Mouse (Mus musculus) midbrain, embryonic 13.5 days (tissue): ENCODE results near the gene Cdh6. TPM values are rescaled to one million over a fixed set of nuclear protein-coding genes. Genes with fewer than 3 reads are reported as not detected.

ENCODE experiments used
- ATAC-seq: fragments of 200-750 bp; cut with Nextera tagmentation; 2 replicates; pipeline ENCODE4 v1.8.0; 2017; ENCODE audit warnings: mild to moderate bottlenecking, moderate TSS enrichment, moderate library complexity
- H3K27ac ChIP-seq: fragments of 300-500 bp; sonication (generic); 2 replicates; pipeline ENCODE4 v1.5.1; 2015; ENCODE audit warnings: inconsistent platforms, mild to moderate bottlenecking, moderate library complexity
- H3K27me3 ChIP-seq: fragments of 300-500 bp; sonication (generic); 2 replicates; pipeline ENCODE4 v1.6.1; 2015; ENCODE audit warnings: mild to moderate bottlenecking, inconsistent platforms
- H3K36me3 ChIP-seq: fragments of 300-500 bp; sonication (generic); 2 replicates; pipeline ENCODE4 v1.6.1; 2015; ENCODE audit warnings: mild to moderate bottlenecking, inconsistent platforms
- H3K4me1 ChIP-seq: fragments of 300-500 bp; sonication (generic); replicated peaks from 2 replicates; pipeline ENCODE4 v1.6.1; 2015; ENCODE audit warnings: inconsistent platforms
- H3K4me2 ChIP-seq: fragments of 300-500 bp; sonication (generic); replicated peaks from 2 replicates; pipeline ENCODE4 v1.6.1; 2015; ENCODE audit warnings: moderate library complexity, mild to moderate bottlenecking, inconsistent platforms
- H3K4me3 ChIP-seq: fragments of 300-500 bp; sonication (generic); replicated peaks from 2 replicates; pipeline ENCODE4 v1.5.1; 2015; ENCODE audit warnings: mild to moderate bottlenecking, inconsistent platforms
- H3K9ac ChIP-seq: fragments of 300-500 bp; sonication (generic); replicated peaks from 2 replicates; pipeline ENCODE4 v1.6.1; 2015; ENCODE audit warnings: mild to moderate bottlenecking, inconsistent platforms
- H3K9me3 ChIP-seq: fragments of 300-500 bp; sonication (generic); 2 replicates; pipeline ENCODE4 v1.6.1; 2016; ENCODE audit warnings: mild to moderate bottlenecking, inconsistent platforms
- WGBS: fragments of 180-500 bp; shearing (Covaris S2); methylation state at CpG from one replicate; pipeline ENCODE4 v1.1.7; 2015; 5-methylcytosine and 5-hydroxymethylcytosine counted together
- polyA plus RNA-seq: library from polyadenylated mRNA; unstranded; fragments of >200 nt; fragmentation: Nextera tagmentation; extraction: Ambion mirVana; gene quantifications from 2 replicates; pipeline ENCODE4 v1.2.1, GENCODE M21; 2015

Gene Cdh6
- polyA plus RNA-seq: 8.7 and 10.2 TPM in 2 replicates

DNA sequence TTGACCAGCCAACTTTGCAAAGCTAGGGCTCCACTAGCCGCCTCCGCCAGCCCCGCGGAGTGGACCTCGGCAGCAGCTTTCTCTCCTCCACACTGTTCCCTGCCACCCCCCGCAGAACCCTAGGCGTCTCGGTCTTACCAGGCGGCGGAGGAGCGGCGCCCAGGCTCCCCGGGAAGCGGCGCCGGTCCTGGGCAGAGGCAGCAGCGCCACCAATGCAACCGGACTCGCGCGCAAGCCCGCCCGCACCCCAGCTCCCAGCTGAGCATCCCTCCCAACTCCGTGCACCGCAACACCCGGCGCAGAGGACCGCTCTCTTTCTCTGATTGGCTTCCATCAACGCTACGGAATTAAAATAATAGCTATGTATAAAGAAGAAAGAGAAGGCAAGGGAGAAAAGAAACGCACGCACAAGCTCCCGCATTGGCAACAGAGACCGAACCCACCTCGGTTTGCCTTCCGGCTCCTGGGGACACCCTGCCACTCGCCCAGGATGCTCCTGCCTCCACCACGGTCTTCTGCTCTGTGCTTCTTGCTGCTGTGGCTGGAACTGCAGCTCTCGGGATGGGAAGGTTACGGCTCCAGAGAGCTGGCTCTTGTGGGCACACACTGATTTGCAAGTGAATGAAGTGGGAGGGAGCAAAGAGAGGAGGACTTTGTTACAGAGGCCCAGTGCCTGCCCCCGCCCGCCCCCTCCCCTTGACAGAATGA, at the start of gene Cdh6:
TSS of gene Cdh6 (minus strand) at position 605 of the 708 bp plus-strand sequence.
- peaks cover 24% of the 10 kb centered on the region for H3K27me3 ChIP-seq
- WGBS: 1% methylated on average over 42 of the region's 42 CpGs
- H3K4me2 ChIP-seq: peak within 1 kb of the TSS; percentile 87
- ATAC-seq: peak; percentile 95
- H3K36me3 ChIP-seq: no peaks in the 10 kb centered on the region
- H3K4me1 ChIP-seq: peaks cover 30% of the 10 kb centered on the region
- peak within 1 kb of the TSS; percentile 86 for H3K27ac ChIP-seq
- H3K4me3 ChIP-seq: peak within 1 kb of the TSS; percentile 69
- H3K9ac ChIP-seq: peak within 1 kb of the TSS; percentile 78
- H3K9me3 ChIP-seq: no peaks in the 10 kb centered on the region

DNA sequence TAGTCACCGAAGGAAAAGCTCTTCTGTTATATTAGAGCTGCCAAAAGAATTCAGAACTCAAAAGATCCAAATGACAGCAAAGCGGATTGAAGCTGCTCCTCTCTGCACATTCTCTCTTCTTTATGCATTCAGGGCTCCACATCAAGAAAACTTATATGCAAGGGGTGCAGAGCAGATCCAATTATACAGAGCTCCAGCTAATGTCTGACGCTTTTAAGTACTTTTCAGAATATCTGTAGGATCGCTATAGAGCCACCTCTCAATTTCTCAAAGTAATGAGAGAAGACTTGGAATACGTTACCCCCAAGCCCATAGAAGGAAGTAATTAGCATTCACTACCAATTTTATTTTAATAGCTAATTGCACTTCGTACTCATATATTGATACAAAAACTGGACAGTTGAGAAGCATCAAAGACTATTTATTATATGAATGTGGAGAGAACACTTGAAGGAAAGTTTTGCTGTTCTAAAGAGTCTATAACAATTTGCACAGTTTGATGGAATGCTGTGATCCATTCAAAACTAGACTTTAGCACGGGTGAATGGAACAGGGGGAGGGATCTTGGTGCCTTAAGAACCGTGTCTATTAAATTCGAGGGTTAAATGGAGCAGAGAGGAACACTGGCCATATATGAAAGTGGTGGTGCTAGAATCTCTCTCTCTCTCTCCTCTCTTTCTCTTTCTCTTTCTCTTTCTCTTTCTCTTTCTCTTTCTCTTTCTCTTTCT, 46.4 kb upstream of the Cdh6 start:
- ATAC-seq: no peak
- 37% methylated on average over 9 of the region's 9 CpGs for WGBS

DNA sequence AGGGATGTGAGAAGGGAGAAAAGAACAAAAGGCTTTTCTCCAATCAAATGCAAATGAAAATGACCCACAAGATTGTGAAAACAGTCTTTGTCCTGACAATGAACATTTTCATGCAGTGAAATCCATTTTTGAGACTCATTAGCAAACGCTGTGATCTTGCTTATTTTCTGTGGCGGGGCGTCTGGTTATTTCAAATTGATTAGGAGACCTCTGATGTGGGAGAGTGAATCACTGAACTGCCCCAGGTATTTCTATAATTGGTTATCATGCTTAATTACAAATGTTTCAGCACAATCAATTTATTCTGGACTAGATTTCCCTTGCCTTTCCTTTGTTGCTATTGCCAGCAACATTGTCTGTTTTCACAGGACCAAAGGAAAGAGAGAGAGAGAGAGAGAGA, 44.3 kb upstream of the Cdh6 start:
- Histone ChIP-seq H3K36me3 (no peaks in the 10 kb centered on the region), H3K9ac (no peak overlapping the region), H3K9me3 (no peaks in the 10 kb centered on the region), H3K4me1 (peaks cover 16% of the 10 kb centered on the region), H3K4me3 (no peak overlapping the region), H3K27me3 (peaks cover 2% of the 10 kb centered on the region; the same call in 1 of the 2 replicates), H3K4me2 (no peak overlapping the region), H3K27ac (no peak overlapping the region)
- WGBS: 31% methylated on average over 3 of the region's 3 CpGs
- ATAC-seq: no peak

More for the DNA sequence above, 46.4 kb upstream of the Cdh6 start:
- peaks cover 2% of the 10 kb centered on the region; the same call in 1 of the 2 replicates for H3K27me3 ChIP-seq
- H3K27ac ChIP-seq: no peak overlapping the region
- H3K4me2 ChIP-seq: no peak overlapping the region
- H3K4me1 ChIP-seq: peaks cover 14% of the 10 kb centered on the region
- H3K36me3 ChIP-seq: no peaks in the 10 kb centered on the region
- H3K4me3 ChIP-seq: no peak overlapping the region
- no peak overlapping the region for H3K9ac ChIP-seq
- no peaks in the 10 kb centered on the region for H3K9me3 ChIP-seq

DNA sequence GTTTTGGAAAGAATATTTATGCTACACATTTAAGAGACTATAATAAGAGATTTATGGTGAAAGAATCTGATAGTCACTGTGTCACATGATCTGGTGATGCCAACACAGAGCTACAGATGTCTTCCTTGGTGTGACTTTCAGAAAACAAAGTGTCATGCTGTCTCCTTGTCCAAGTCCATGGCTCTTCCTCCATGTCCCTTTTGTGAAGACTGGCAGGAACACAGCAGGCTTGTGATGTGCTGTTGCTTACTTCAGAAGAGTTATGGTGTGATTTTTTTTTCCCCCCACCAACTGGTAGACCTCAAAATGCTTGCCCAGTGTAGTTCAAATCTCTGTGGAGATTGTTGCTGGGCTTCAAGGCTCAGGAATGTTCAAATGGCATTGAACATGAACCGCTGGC, 43.7 kb upstream of the Cdh6 start:
- Histone ChIP-seq H3K4me2 (no peak overlapping the region), H3K27me3 (peaks cover 2% of the 10 kb centered on the region; the same call in 1 of the 2 replicates), H3K9ac (no peak overlapping the region), H3K9me3 (no peaks in the 10 kb centered on the region), H3K36me3 (no peaks in the 10 kb centered on the region), H3K4me1 (peaks cover 20% of the 10 kb centered on the region), H3K4me3 (no peak overlapping the region), H3K27ac (no peak overlapping the region)
- ATAC-seq: no peak
- 36% methylated on average over 1 of the region's 1 CpGs for WGBS

DNA sequence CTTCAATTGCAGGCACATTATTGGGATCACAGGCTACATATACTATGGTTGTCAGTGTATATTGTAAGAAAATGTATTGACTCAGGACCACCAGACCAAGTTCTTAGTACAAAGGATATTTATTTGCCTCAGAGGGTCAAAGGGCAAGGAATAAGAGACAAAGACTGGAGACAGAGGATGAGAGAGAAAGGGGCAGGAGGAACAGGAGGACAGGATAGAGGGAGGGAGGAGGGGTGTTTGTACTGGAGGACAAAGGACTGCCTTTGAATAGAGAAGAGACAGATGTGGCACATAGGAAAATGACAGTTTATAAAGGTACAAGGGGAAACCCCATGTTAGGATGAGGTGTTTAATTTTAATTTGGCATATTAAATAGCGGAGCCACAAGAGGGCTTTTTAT, 39.5 kb upstream of the Cdh6 start:
- H3K9me3 ChIP-seq: no peaks in the 10 kb centered on the region
- no peak overlapping the region; the same call in 1 of the 2 replicates for H3K27ac ChIP-seq
- ATAC-seq: no peak
- no peaks in the 10 kb centered on the region for H3K27me3 ChIP-seq
- WGBS: 29% methylated on average over 1 of the region's 1 CpGs
- H3K4me2 ChIP-seq: no peak overlapping the region
- peaks cover 21% of the 10 kb centered on the region for H3K4me1 ChIP-seq
- no peak overlapping the region for H3K4me3 ChIP-seq
- H3K36me3 ChIP-seq: no peaks in the 10 kb centered on the region
- no peak overlapping the region for H3K9ac ChIP-seq

DNA sequence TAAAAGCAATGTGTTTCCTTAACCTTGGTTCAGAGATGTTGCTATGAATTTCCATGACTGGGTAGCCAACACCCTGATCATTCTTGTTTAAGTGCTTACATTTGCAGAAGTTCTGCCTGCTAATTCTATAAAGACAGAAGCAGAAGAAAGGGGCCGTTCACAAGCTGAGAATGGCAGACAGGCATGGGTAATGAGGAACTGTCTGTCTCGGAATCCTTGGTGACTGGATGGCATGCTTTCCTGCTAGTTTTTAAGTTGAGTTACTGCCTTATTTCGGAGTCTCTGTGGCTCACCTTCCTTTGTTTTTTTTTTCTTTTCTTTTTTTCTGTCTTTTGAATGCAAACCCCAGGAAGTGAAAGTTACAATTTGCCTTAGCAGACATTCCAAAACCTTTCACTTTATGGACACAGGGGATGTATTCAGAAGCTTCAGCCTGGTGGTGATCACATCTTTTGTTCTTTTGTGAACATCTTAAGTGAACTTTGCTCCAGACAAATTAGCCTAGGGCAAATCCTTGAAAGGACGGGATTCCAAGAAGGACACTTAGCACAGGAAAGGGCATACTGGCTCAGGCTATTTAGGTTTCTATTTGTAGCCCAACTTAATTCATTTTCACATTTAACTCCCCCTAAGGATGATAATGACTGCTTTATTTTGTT, 38.7 kb upstream of the Cdh6 start:
- H3K27me3 ChIP-seq: no peaks in the 10 kb centered on the region
- H3K4me1 ChIP-seq: peaks cover 15% of the 10 kb centered on the region
- H3K27ac ChIP-seq: no peak overlapping the region
- H3K4me3 ChIP-seq: no peak overlapping the region
- WGBS: 9% methylated on average over 4 of the region's 4 CpGs
- no peaks in the 10 kb centered on the region for H3K9me3 ChIP-seq
- no peak overlapping the region for H3K4me2 ChIP-seq
- no peak for ATAC-seq
- no peak overlapping the region for H3K9ac ChIP-seq
- no peaks in the 10 kb centered on the region for H3K36me3 ChIP-seq

DNA sequence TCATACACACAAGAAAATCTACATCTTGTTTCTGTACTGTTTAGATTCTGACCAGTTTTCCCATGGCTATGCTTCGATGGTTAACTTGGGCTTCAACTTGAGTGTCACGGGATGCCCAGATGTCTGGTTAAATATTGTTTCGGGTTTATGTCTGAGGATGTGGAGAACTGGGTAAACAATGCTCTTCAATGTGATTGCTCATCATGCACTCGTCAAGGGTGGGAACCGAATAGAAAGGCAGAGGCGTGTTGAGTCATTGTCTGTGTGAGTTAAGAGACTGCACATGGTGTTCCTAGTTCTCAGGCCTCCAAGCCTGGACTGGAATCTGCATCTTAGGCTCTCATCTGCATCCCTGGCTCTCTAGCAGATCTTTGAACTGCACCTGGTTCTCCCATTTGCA, 36.7 kb upstream of the Cdh6 start:
- peaks cover 9% of the 10 kb centered on the region for H3K4me1 ChIP-seq
- H3K27me3 ChIP-seq: no peaks in the 10 kb centered on the region
- H3K4me2 ChIP-seq: no peak overlapping the region
- 94% methylated on average over 6 of the region's 6 CpGs for WGBS
- no peak overlapping the region for H3K4me3 ChIP-seq
- no peaks in the 10 kb centered on the region for H3K9me3 ChIP-seq
- H3K9ac ChIP-seq: no peak overlapping the region
- H3K36me3 ChIP-seq: no peaks in the 10 kb centered on the region
- no peak for ATAC-seq
- H3K27ac ChIP-seq: no peak overlapping the region

DNA sequence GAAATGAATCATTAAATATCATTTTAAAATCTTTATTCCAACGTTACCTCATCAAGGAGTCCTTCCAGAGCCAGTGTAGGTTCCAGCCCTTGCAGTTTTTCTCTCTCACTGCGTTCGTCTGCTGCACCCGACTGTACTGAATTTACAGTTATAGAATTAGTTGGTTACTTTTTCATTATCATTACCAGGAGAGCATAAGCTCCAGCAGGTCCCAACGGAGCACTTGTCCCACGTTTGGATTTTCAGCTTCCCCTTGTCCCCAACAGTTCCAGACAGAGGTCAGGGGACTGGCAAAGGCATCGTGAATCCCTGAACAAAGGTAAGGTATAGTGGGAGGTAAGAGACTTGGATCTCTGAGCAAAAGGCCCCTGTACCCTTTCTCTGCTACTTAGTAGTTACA, 35.2 kb upstream of the Cdh6 start:
- no peak for ATAC-seq
- H3K4me2 ChIP-seq: no peak overlapping the region
- H3K4me3 ChIP-seq: no peak overlapping the region
- 84% methylated on average over 7 of the region's 7 CpGs for WGBS
- no peak overlapping the region for H3K9ac ChIP-seq
- peaks cover 9% of the 10 kb centered on the region for H3K4me1 ChIP-seq
- no peak overlapping the region for H3K27ac ChIP-seq
- no peaks in the 10 kb centered on the region for H3K27me3 ChIP-seq
- no peaks in the 10 kb centered on the region for H3K9me3 ChIP-seq
- H3K36me3 ChIP-seq: no peaks in the 10 kb centered on the region

DNA sequence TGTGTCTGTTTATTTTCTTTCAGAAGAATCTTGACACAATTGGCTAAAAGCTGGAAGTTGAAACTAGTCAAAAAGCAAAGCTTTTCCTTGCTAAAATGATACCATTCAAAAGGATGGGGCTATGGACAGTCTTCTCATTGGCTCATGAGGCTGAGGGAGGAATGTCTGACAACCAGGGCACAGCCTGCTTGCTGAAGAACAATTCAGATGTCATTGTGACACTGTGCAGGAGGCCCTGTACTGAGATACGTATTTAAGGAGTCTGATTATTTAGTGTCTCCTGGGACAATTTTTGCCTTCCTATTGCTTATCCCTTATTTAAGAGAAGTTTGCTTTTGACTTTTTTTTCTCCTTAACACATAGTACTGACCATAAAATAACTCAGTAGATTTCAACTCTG, 22.8 kb upstream of the Cdh6 start:
- no peak overlapping the region for H3K4me2 ChIP-seq
- H3K4me1 ChIP-seq: no peaks in the 10 kb centered on the region
- H3K36me3 ChIP-seq: no peaks in the 10 kb centered on the region
- no peak overlapping the region for H3K27ac ChIP-seq
- no peaks in the 10 kb centered on the region for H3K27me3 ChIP-seq
- no peaks in the 10 kb centered on the region for H3K9me3 ChIP-seq
- no peak for ATAC-seq
- H3K9ac ChIP-seq: no peak overlapping the region
- 7% methylated on average over 1 of the region's 1 CpGs for WGBS
- no peak overlapping the region for H3K4me3 ChIP-seq

DNA sequence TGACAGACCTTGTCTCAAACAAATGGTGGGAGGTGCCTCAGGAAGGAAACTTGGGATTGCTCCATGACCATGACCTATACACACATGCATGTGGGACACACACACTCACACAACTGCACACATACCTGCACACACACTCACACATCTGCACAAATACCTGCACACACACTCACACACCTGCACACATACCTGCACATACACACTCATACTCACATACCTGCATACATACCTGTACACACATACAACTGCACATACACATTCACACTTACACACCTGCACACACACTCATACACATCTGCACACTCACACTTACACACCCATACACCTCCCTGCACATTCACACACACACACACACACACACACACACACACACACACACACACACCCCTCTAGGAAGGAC, 20.6 kb upstream of the Cdh6 start:
- ATAC-seq: no peak
- Histone ChIP-seq H3K4me3 (no peak overlapping the region), H3K9me3 (no peaks in the 10 kb centered on the region), H3K27ac (no peak overlapping the region), H3K27me3 (no peaks in the 10 kb centered on the region), H3K36me3 (no peaks in the 10 kb centered on the region), H3K4me1 (no peaks in the 10 kb centered on the region), H3K4me2 (no peak overlapping the region), H3K9ac (no peak overlapping the region)

DNA sequence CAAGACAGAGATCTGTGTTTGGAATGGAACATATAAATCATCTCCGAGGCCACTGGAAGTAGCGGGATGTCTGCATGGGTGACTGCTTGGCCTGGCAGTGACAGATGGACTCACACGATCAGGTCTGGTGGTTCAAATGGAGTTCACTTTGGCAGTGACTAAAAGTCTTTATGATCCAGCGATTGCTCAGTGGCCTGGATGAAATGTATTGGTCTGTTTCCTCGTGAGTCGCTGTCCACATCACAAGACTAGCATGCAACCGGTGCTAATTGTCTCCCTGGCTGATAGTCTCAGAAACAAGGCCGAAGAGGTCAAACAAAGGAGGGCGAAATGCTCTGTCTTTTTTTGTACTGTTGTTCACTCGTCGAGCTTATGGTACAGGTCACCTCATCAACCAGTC, 19.6 kb upstream of the Cdh6 start:
- H3K27me3 ChIP-seq: no peaks in the 10 kb centered on the region
- no peaks in the 10 kb centered on the region for H3K36me3 ChIP-seq
- H3K4me3 ChIP-seq: no peak overlapping the region
- H3K4me1 ChIP-seq: no peaks in the 10 kb centered on the region
- no peak for ATAC-seq
- no peak overlapping the region for H3K27ac ChIP-seq
- H3K4me2 ChIP-seq: no peak overlapping the region
- no peaks in the 10 kb centered on the region for H3K9me3 ChIP-seq
- 69% methylated on average over 11 of the region's 11 CpGs for WGBS
- H3K9ac ChIP-seq: no peak overlapping the region

DNA sequence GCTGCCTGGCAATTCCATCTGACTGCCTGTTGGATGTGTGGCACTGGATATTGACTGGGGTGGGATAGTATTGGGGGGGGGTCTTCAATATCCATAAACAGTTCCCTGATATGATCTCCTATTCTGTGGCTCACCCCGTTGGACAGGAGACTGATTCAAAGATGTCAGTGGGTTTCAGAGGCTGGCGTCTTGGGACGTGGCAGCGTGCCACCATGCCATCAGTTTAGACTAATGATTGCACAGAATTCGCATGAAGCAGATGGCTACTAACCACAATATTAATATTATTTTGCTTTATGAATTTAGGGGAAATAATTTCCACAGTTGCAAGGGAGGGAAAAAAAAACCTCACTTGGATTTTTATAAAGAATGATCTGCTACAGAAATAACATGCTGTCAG, 10.2 kb upstream of the Cdh6 start:
- ATAC-seq: no peak
- Histone ChIP-seq H3K4me2 (no peak overlapping the region), H3K4me1 (no peaks in the 10 kb centered on the region), H3K4me3 (no peak overlapping the region), H3K27me3 (no peaks in the 10 kb centered on the region), H3K27ac (no peak overlapping the region), H3K9me3 (no peaks in the 10 kb centered on the region), H3K36me3 (no peaks in the 10 kb centered on the region), H3K9ac (no peak overlapping the region)
- 86% methylated on average over 5 of the region's 5 CpGs for WGBS
